Mouse (Mus musculus) liver, postnatal 0 days (tissue): ENCODE measurements around the gene Adrm1.

Experiments
- CTCF ChIP-seq: sonication (generic); IDR thresholded peaks from 2 replicates; pipeline ENCODE4 v1.5.1; 2016; ENCODE audit warnings: antibody characterized with exemption, low read depth
- EP300 ChIP-seq: IDR thresholded peaks from 2 replicates; pipeline ENCODE4 v1.6.1; 2016; ENCODE audit warnings: antibody characterized with exemption, low read depth, mild to moderate bottlenecking

DNA sequence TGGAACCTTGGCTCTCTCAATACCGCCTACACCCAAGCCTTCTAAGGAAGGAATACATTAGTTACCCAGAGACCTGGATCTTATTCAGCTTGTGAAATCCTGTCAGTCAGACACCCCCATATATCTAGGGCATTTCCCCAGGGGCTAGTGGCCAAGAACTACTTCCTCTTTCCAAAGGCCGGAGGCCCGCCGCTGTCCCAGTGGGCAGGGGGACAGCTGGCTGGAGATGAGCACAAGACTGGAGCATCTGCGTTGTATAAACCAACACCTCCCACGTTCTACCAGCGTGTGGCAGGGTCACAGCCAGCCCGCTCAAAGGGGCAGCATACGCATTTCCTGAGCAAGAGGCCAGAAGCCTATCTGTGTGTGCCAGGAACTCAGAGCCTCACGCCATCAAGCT lies 31.5 kb downstream of the Adrm1 start:
- no peak for TF ChIP-seq CTCF
- no peak for TF ChIP-seq EP300
